Mouse (Mus musculus) myocyte (in vitro differentiated cells): ENCODE measurements around the gene Myo16.

Experiments
- POLR2A ChIP-seq: IDR thresholded peaks from one replicate; pipeline ENCODE4 v1.6.1; 2011; ENCODE audit warnings: low read depth, mild to moderate bottlenecking, control low read depth, moderate library complexity; ENCODE audit not compliant: insufficient read length
- TCF12 ChIP-seq: IDR thresholded peaks from one replicate; pipeline ENCODE4 v1.6.1; 2011; ENCODE audit warnings: mild to moderate bottlenecking, control low read depth; ENCODE audit not compliant: poor library complexity, insufficient read depth, severe bottlenecking

GRCm38 (mm10) chr8:10391096-10391683 lies 237.5 kb downstream of the Myo16 start:
- no peak for TF ChIP-seq POLR2A
- TF ChIP-seq TCF12: no peak
